ENCODE assay signal across 8 mouse cellular contexts in the genomic region with DNA sequence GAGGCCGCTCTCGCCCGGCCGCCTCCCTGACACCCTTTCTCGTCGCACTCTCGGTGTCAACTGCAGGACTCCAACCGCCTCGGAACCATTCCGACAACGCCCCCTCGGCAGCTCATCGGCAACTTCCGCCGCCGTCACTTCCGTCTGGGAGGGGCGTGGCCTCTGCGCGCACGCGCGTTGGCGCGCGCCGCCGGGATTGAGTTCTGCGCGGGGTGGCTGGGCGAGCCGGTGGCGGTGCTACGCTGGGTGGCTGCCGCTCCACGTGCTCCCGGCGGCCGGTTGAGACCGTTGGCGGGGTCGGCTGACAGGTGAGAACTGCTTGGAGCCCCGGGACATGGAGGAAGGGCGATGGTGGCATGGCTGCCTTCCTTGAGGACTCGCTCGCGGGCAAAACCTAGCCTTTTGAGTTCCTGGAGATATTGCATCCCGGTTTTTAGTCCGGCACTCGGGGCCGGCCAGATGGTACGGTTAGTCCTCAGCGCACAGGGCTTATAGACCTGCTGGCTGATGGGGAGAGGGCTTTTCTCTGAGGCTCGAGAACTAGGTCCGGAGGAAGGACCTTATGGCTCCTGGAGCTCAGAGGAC. TPM values are rescaled to one million over a fixed set of nuclear protein-coding genes. Genes with fewer than 3 reads are reported as not detected.
DNase-seq lines count a peak whose midpoint lies in the region; ATAC-seq and TF ChIP-seq lines count a peak whose summit lies in the region.

A gene (minus strand): TSS at position 130 of the 585 bp plus-strand sequence.
A gene (plus strand): TSS at position 143 of the 585 bp plus-strand sequence.

- no peaks in the 10 kb centered on the region for H3K9me3 ChIP-seq in megakaryocyte, embryonic 14.5 days

- DNase-seq in ZHBTc4 (ENCODE audit: low read depth, low spot score): peak; percentile 96
- peak; percentile 95 for DNase-seq in gastrocnemius, adult 2 months
- DNase-seq in hindlimb bud, embryonic 11.5 days (ENCODE audit: extremely low spot score, low read depth, low spot score): peak; percentile 57
- DNase-seq in left cerebral cortex, adult 8-10 months (ENCODE audit: low spot score in 2 of 2): peak; percentile 86 to 93
- peak; percentile 95 to 96 for DNase-seq in right cerebral cortex, postnatal 10 days (ENCODE audit: low spot score in 2 of 2)
- DNase-seq in urinary bladder, postnatal 25 days (ENCODE audit: low spot score): peak; percentile 98

- H3K36me3 ChIP-seq in megakaryocyte, embryonic 14.5 days (replicated peaks; ENCODE audit: low read length): peaks cover 56% of the 10 kb centered on the region

- peak within 1 kb of the TSS; percentile 98 for H3K4me3 ChIP-seq in gastrocnemius, adult 2 months
- H3K4me3 ChIP-seq in megakaryocyte, embryonic 14.5 days (replicated peaks): peak within 1 kb of the TSS; percentile 92

- H3K27me3 ChIP-seq in megakaryocyte, embryonic 14.5 days (replicated peaks): no peaks in the 10 kb centered on the region

- H3K4me1 ChIP-seq in megakaryocyte, embryonic 14.5 days: peaks cover 53% of the 10 kb centered on the region

- peak within 1 kb of the TSS; percentile 91 for H3K27ac ChIP-seq in gastrocnemius, adult 2 months

- ATAC-seq in common myeloid progenitor, adult 5-6 weeks (replicated peaks; ENCODE audit: low read depth, poor library complexity, severe bottlenecking): peak; percentile 87

- no peak for TF ChIP-seq CTCF in gastrocnemius, adult 2 months (IDR thresholded peaks at IDR 0.05)

- intact Hi-C loops in gastrocnemius, adult 2 months (cut with DNase I): loop anchor here (2.0 kb wide), 1 partner anchor 40 kb away; a partner anchor contains a TSS

RNA-seq across cellular contexts. Expression of the first gene that starts in this region (rescaled TPM):
- 9.4 and 16.2 TPM in 2 replicates for total RNA-seq in common myeloid progenitor, adult 5-6 weeks (2017)
- 1 to 10 TPM; 2.6 to 3.1 TPM for total RNA-seq in gastrocnemius, adult 2 months (2021)
- total RNA-seq in left cerebral cortex, adult 8-10 months (2022): 10 to 100 TPM; 16.7 to 22.0 (median 20.8) TPM
- polyA plus RNA-seq in megakaryocyte, embryonic 14.5 days (2012; ENCODE audit: insufficient read depth, low replicate concordance): 2.6 and 4.1 TPM in 2 replicates

RNA-seq across cellular contexts. Expression of the second gene that starts in this region (rescaled TPM):
- total RNA-seq in common myeloid progenitor, adult 5-6 weeks (2017): 144 and 145 TPM in 2 replicates
- total RNA-seq in gastrocnemius, adult 2 months (2021): 10 to 100 TPM; 18.7 to 19.9 TPM
- 10 to 100 TPM in 3 of 4 experiments, 1 to 10 TPM in 1; 8.1 to 15.0 (median 11.0) TPM for total RNA-seq in left cerebral cortex, adult 8-10 months (2022)
- 5.5 and 113 TPM in 2 replicates for polyA plus RNA-seq in megakaryocyte, embryonic 14.5 days (2012; ENCODE audit: insufficient read depth, low replicate concordance)

Comparison
In these comparisons a context has a peak if more than half of its experiments do, and no peak if none do; other contexts are left out.
1. Peak in every context shown above with its lines: DNase-seq, ATAC-seq, H3K4me3 ChIP-seq and H3K27ac ChIP-seq.